Mouse (Mus musculus) G1E (cell line): ENCODE results near the gene Hist1h2bh. TPM values are rescaled to one million over a fixed set of nuclear protein-coding genes. Genes with fewer than 3 reads are reported as not detected.
A peak's percentile ranks its signal among the peaks of the same experiment; 100 is the strongest.

ENCODE experiments used
- ATAC-seq: 2 replicates; pipeline ENCODE4 v1.8.0; 2016; ENCODE audit warnings: mild to moderate bottlenecking; ENCODE audit not compliant: insufficient number of reproducible peaks, poor library complexity, low FRiP score, severe bottlenecking; ENCODE audit errors: extremely low read depth
- DNase-seq: peaks from one replicate; pipeline ENCODE4 v3.0.0; 2012; ENCODE audit warnings: low spot score
- H3K27me3 ChIP-seq: 2 replicates; pipeline ENCODE4 v1.6.1; 2012; ENCODE audit warnings: mild to moderate bottlenecking, low read length, inconsistent platforms; ENCODE audit not compliant: insufficient read depth
- H3K36me3 ChIP-seq: replicated peaks from 2 replicates; pipeline ENCODE3; 2012; ENCODE audit warnings: mild to moderate bottlenecking, inconsistent platforms
- H3K4me1 ChIP-seq: 2 replicates; pipeline ENCODE4 v1.6.1; 2012; ENCODE audit warnings: low read depth, low read length, inconsistent platforms, mixed read lengths; ENCODE audit not compliant: insufficient read depth
- H3K4me3 ChIP-seq: 2 replicates; pipeline ENCODE4 v1.5.1; 2012; ENCODE audit warnings: low read depth, mild to moderate bottlenecking, inconsistent platforms, low read length, moderate library complexity, mixed read lengths
- H3K9me3 ChIP-seq: replicated peaks from 2 replicates; pipeline ENCODE4 v1.6.1; 2012; ENCODE audit warnings: inconsistent platforms
- CTCF ChIP-seq: IDR thresholded peaks from 2 replicates; pipeline ENCODE4 v1.5.1; 2012; ENCODE audit warnings: low read depth, low read length, inconsistent platforms, mixed read lengths
- GATA1 ChIP-seq: IDR thresholded peaks from 2 replicates; pipeline ENCODE4 v1.6.1; 2012; ENCODE audit warnings: borderline replicate concordance, low read length, inconsistent platforms, mixed read lengths
- GATA2 ChIP-seq: IDR thresholded peaks from 2 replicates; pipeline ENCODE4 v1.6.1; 2012; ENCODE audit warnings: low read depth, low read length, inconsistent platforms, borderline replicate concordance
- POLR2AphosphoS5 ChIP-seq: IDR thresholded peaks from 2 replicates; pipeline ENCODE4 v1.6.1; 2012; ENCODE audit warnings: low read depth, low read length, inconsistent platforms; ENCODE audit not compliant: insufficient replicate concordance
- TAL1 ChIP-seq: conservative IDR thresholded peaks from 2 replicates; pipeline ENCODE4 v1.6.1; 2012; ENCODE audit warnings: low read depth, low read length, inconsistent platforms, mixed read lengths
- polyA plus RNA-seq: library from polyadenylated mRNA; stranded (reverse); fragments of >175 nt; gene quantifications from 2 replicates; pipeline ENCODE4 v1.2.3, GENCODE M21; 2012
- total RNA-seq, 2 experiments: library from RNA; stranded (forward) in 1 of 2; stranded (reverse) in 1 of 2; fragments of 200-1000 nt in 1 of 2; fragments of >200 nt in 1 of 2; fragmentation: Nextera tagmentation in 1 of 2; gene quantifications; 2 replicates each; pipeline ENCODE4 v1.2.3; 2014 to 2017

Hist1h2bh gene
- total and polyA plus RNA-seq, 3 experiments, result 0.91 to 77.6 (median 41.6) TPM

DNA sequence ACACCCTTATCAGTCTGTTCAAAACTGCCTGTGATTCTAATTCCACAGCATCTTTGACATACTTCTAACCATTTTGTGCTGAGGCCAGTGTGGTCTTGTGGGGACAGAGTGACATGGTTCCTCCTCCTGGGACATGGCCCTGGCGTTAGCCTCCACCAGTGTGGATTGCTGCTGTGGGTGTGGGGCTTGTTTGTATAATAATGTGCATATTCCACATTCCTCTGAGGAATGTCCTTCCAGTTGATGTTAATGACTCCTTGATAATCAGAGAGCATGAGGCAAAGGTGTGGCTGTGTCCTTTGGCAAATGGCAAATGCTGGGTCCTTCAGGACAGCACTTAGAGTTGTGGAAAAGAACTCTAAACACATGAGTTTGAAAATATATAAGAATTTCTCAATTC lies 29.7 kb downstream of the Hist1h2bh start:
- H3K9me3 ChIP-seq, result no peaks in the 10 kb centered on the region
- peaks cover 24% of the 10 kb centered on the region for H3K4me1 ChIP-seq

DNA sequence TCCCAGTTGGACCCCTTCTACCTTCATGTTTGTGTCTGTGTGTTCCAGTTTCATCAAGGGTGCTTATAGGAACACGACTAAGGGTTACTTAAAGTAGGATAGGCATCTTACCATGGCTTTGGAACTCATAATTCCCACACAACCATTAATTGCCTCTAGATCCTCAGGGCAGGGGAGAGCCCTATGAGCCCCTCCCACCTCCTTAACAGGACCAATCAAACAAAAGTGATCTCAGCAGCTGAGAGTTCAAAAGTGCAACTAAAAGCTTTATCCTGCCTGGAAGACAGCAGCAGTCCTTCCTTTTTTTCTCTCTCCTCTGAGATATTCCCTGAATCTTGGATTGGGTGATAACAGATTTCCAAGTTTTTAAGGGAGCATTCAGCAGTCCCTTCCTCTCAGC lies 33.1 kb downstream of the Hist1h2bh start:
- no peak for DNase-seq
- H3K4me1 ChIP-seq, result peaks cover 44% of the 10 kb centered on the region
- H3K36me3 ChIP-seq, result no peaks in the 10 kb centered on the region
- ATAC-seq, result no peak
- H3K4me3 ChIP-seq, result no peak overlapping the region
- TF ChIP-seq GATA1, result no peak
- no peak for TF ChIP-seq POLR2AphosphoS5
- TF ChIP-seq GATA2, result no peak
- TF ChIP-seq CTCF, result no peak
- TF ChIP-seq TAL1, result no peak
- no peaks in the 10 kb centered on the region for H3K27me3 ChIP-seq
- H3K9me3 ChIP-seq, result no peaks in the 10 kb centered on the region

More for the DNA sequence above, 29.7 kb downstream of the Hist1h2bh start:
- Histone ChIP-seq H3K36me3 (no peaks in the 10 kb centered on the region), H3K4me3 (no peak overlapping the region), H3K27me3 (no peaks in the 10 kb centered on the region)
- TF ChIP-seq POLR2AphosphoS5 (no peak), GATA1 (no peak), GATA2 (no peak), CTCF (no peak), TAL1 (no peak)
- DNase-seq (no peak), ATAC-seq (no peak)

DNA sequence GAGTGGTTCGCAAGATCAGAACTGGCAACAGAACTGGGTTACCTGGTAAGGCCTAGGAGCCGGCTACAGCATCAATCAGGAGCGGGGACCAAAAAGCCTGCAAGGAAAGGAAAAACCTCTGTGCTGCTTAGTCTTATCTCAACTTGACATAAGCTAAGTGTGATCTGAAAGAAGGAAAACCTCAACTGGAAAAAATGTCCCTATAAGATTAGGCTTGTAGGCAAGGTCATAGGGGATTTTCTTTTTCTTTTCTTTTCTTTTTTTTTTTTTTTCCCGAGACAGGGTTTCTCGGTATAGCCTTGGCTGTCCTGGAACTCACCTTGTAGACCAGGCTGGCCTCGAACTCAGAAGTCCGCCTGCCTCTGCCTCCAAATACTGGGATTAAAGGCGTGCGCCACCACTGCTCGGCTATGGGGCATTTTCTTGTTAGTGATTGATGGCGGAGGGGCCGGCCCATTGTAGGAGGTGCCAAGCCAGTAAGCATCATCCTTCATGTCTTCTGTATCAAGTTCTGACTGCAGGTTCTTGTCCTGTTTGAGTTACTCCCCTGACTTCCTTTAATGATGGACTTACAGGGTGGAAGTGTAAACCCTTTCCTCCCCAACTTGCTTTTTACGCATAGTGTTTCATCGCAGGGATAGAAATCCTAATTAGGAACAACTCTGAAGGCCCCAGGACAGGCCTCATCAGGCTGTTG lies 36.2 kb downstream of the Hist1h2bh start:
- TF ChIP-seq POLR2AphosphoS5, result no peak
- no peak for TF ChIP-seq TAL1
- TF ChIP-seq CTCF, result no peak
- no peak for TF ChIP-seq GATA2
- TF ChIP-seq GATA1, result no peak
- Histone ChIP-seq H3K36me3 (no peaks in the 10 kb centered on the region), H3K4me1 (peaks cover 61% of the 10 kb centered on the region), H3K4me3 (peak overlapping the region; percentile 70; the same call in 1 of the 2 replicates), H3K9me3 (no peaks in the 10 kb centered on the region), H3K27me3 (no peaks in the 10 kb centered on the region)
- ATAC-seq (no peak), DNase-seq (no peak)

DNA sequence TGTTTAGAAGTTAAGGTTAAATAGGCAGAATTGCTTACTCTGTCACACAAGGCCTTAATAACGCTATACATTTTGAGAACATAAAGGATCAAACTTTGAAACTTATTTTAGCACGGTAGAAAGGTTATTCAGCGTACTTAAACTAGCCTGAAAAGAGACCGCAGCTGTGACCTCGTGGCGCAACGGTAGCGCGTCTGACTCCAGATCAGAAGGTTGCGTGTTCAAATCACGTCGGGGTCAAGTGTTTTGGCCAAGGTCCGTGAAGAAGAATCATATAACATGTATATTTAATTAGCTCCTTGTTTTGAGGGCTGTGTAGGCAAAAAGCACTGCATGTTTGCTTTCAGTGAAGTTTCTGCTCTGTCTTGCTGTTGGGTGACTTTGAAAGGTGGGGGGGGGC lies 36.8 kb downstream of the Hist1h2bh start:
- DNase-seq (no peak), ATAC-seq (peak; percentile 15; the same call in 1 of the 2 replicates)
- Histone ChIP-seq H3K27me3 (no peaks in the 10 kb centered on the region), H3K4me3 (peak overlapping the region; percentile 70; the same call in 1 of the 2 replicates), H3K36me3 (no peaks in the 10 kb centered on the region), H3K9me3 (no peaks in the 10 kb centered on the region), H3K4me1 (peaks cover 59% of the 10 kb centered on the region)
- TF ChIP-seq TAL1 (no peak), POLR2AphosphoS5 (no peak), CTCF (no peak), GATA1 (no peak), GATA2 (no peak)

DNA sequence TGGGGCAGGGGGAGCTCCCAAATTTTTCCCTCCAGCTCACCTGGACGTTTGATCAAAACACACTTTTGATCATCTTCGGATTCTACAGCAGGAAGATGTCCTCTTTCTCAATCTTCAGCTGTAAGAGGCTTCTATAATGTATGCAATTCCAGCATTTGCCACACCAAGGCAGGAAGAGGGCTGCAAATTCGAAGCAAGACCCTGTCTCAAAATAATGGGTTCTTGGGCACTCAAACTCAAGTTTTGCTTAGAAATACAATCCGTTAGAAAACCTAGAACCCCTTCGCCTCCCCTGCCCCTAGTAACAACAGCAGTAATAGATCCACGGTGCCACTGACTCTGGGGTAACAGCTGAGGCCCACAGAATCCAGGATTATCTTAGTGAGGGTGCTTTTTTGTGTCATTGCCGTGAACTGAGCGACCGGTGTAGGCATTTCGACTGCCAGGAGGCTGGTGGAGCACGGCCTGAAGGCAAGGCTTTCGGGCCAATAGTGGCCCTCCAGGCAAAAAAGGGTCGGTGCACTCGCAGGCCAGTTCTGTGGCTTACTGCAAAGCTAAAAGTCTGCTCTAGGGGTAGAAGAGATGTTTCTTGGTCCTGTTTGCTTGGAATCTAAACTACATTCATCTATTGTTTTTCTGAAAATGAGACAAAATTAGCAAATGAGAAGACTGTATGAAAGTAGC lies 37.4 kb downstream of the Hist1h2bh start:
- H3K9me3 ChIP-seq, result no peaks in the 10 kb centered on the region
- no peak for DNase-seq
- no peaks in the 10 kb centered on the region for H3K36me3 ChIP-seq
- peaks cover 57% of the 10 kb centered on the region for H3K4me1 ChIP-seq
- H3K27me3 ChIP-seq, result no peaks in the 10 kb centered on the region
- no peak for ATAC-seq
- TF ChIP-seq POLR2AphosphoS5, result no peak
- no peak for TF ChIP-seq TAL1
- no peak for TF ChIP-seq GATA2
- no peak for TF ChIP-seq GATA1
- TF ChIP-seq CTCF, result no peak
- H3K4me3 ChIP-seq, result peak overlapping the region; percentile 70

DNA sequence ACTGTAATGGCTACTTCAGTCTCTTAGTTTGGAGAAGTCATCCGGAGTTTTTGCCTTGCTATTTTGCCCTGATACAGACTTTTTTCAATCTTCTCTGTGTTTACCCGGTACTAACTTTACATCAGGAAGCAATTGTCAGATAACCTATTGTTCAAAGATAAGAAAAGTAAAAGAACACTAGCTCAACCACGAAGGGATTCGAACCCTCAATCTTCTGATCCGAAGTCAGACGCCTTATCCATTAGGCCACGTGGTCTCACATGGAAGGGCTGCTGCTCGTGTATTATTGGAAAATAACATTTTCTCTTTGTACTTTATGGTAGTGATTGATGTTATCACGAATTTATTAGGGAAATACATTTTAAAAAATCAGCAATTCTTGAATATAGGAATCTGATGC lies 39.4 kb downstream of the Hist1h2bh start:
- no peak for DNase-seq
- H3K4me3 ChIP-seq, result no peak overlapping the region; the same call in 1 of the 2 replicates

More for the DNA sequence above, 39.4 kb downstream of the Hist1h2bh start:
- no peaks in the 10 kb centered on the region for H3K36me3 ChIP-seq
- no peaks in the 10 kb centered on the region for H3K27me3 ChIP-seq
- no peak for TF ChIP-seq POLR2AphosphoS5
- no peak for TF ChIP-seq CTCF
- no peak for TF ChIP-seq GATA1
- no peak for TF ChIP-seq GATA2
- TF ChIP-seq TAL1, result no peak
- ATAC-seq, result no peak
- peaks cover 56% of the 10 kb centered on the region for H3K4me1 ChIP-seq
- no peaks in the 10 kb centered on the region for H3K9me3 ChIP-seq
